Mouse (Mus musculus): ENCODE measurements around the gene Mvd. TPM values are rescaled to one million over a fixed set of nuclear protein-coding genes. Genes with fewer than 3 reads are reported as not detected.

The Mvd gene
- polyA plus RNA-seq, 1 experiment from 2014 or later = 18.7 TPM

GRCm38 (mm10) chr8:122459990-122460389 lies 16.8 kb upstream of the Mvd start:
- peak overlapping the region; percentile 22; the same call in 1 of the 2 replicates for H3K4me3 ChIP-seq (ENCODE audit: low read depth, low read length)
- TF ChIP-seq CTCF (IDR thresholded peaks at IDR 0.05; ENCODE audit: low read depth) = no peak
- H3K27me3 ChIP-seq (replicated peaks; ENCODE audit: control insufficient read depth, insufficient read depth, low read length) = peaks cover 10% of the 10 kb centered on the region; the same call in 1 of the 2 replicates
- H3K4me2 ChIP-seq (replicated peaks; ENCODE audit: low read depth) = peak overlapping the region; percentile 68
- H3K9ac ChIP-seq (ENCODE audit: low read depth, low read length) = no peak overlapping the region
- no peaks in the 10 kb centered on the region for H3K9me3 ChIP-seq (ENCODE audit: control insufficient read depth)
- no peaks in the 10 kb centered on the region for H3K36me3 ChIP-seq (ENCODE audit: control insufficient read depth, insufficient read depth)
- ATAC-seq = no peak
- peaks cover 2% of the 10 kb centered on the region; the same call in 1 of the 2 replicates for H3K4me1 ChIP-seq (replicated peaks; ENCODE audit: control insufficient read depth, insufficient read depth, low read length)
- WGBS = 32% methylated on average over 7 of the region's 7 CpGs
- no peak overlapping the region for H3K27ac ChIP-seq (ENCODE audit: low read depth, low read length)

DNA sequence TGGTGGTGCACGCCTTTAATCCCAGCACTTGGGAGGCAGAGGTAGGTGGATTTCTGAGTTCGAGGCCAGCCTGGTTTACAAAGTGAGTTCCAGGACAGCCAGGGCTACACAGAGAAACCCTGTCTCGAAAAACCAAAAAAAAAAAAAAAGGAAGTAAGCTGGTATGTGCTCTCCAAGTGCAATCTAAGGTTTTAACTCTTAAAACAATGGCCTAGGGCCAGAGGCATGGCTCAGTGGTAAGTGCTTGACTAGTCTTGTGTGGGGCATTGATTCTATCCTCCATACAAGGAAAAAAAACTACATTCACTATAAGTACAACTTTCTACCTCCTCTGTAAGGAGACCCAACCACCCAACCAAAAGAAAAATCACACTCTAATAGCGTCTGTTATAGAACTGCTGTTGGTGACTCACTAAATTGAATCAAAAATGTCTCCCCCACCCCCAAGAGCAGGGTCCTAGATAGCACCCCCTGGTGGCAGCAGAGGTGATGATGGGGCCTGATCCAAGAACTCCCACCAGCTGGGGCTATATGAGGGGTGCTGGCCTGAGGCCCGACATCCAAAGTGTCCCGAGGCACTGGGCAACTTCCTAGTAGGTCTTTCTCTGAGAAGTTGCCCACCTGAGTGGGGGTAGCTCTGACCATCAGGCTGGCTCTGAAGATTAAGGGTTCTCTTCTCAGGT lies 16.1 kb upstream of the Mvd start:
- H3K9me3 ChIP-seq (ENCODE audit: control insufficient read depth) = no peaks in the 10 kb centered on the region
- ATAC-seq = no peak
- no peak overlapping the region for H3K4me3 ChIP-seq (ENCODE audit: low read depth, low read length)
- H3K4me1 ChIP-seq (replicated peaks; ENCODE audit: control insufficient read depth, insufficient read depth, low read length) = peaks cover 2% of the 10 kb centered on the region; the same call in 1 of the 2 replicates
- TF ChIP-seq CTCF (IDR thresholded peaks at IDR 0.05; ENCODE audit: low read depth) = peak; percentile 59
- no peaks in the 10 kb centered on the region for H3K36me3 ChIP-seq (ENCODE audit: control insufficient read depth, insufficient read depth)
- H3K4me2 ChIP-seq (replicated peaks; ENCODE audit: low read depth) = no peak overlapping the region
- WGBS = 72% methylated on average over 6 of the region's 6 CpGs
- peaks cover 10% of the 10 kb centered on the region; the same call in 1 of the 2 replicates for H3K27me3 ChIP-seq (replicated peaks; ENCODE audit: control insufficient read depth, insufficient read depth, low read length)
- no peak overlapping the region for H3K9ac ChIP-seq (ENCODE audit: low read depth, low read length)
- H3K27ac ChIP-seq (ENCODE audit: low read depth, low read length) = no peak overlapping the region

- Histone ChIP-seq H3K4me3 (ENCODE audit: low read depth, low read length) (no peak overlapping the region), H3K4me2 (replicated peaks; ENCODE audit: low read depth) (no peak overlapping the region), H3K9ac (ENCODE audit: low read depth, low read length) (no peak overlapping the region), H3K4me1 (replicated peaks; ENCODE audit: control insufficient read depth, insufficient read depth, low read length) (peaks cover 2% of the 10 kb centered on the region; the same call in 1 of the 2 replicates), H3K9me3 (ENCODE audit: control insufficient read depth) (no peaks in the 10 kb centered on the region), H3K27ac (ENCODE audit: low read depth, low read length) (no peak overlapping the region), H3K27me3 (replicated peaks; ENCODE audit: control insufficient read depth, insufficient read depth, low read length) (peaks cover 10% of the 10 kb centered on the region; the same call in 1 of the 2 replicates), H3K36me3 (ENCODE audit: control insufficient read depth, insufficient read depth) (no peaks in the 10 kb centered on the region)
- no peak for ATAC-seq
- 74% methylated on average over 11 of the region's 11 CpGs for WGBS
- no peak for TF ChIP-seq CTCF (IDR thresholded peaks at IDR 0.05; ENCODE audit: low read depth)
Measured at GRCm38 (mm10) chr8:122457171-122457570, 13.9 kb upstream of the Mvd start.

DNA sequence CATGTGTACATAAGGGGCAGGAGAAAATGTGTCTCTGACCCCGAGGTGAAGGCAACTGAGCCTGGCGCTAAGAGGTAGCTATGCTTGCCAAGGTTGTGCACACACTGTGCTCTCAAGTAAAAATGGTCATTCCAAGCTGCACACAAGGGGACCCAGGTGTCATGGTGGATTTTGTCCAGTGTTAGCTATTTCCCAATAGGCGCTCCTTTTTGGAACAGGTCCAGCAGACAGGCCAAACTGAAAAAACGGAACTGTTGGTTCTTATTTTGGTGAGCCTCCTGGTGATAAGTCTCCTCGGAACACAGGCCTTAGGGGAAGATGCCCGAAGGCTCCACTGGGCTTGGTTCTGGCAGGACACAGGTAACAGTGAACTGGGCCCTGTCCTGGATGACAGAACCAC lies 11.2 kb upstream of the Mvd start:
- Histone ChIP-seq H3K4me2 (replicated peaks; ENCODE audit: low read depth) (no peak overlapping the region), H3K9ac (ENCODE audit: low read depth, low read length) (no peak overlapping the region), H3K4me3 (ENCODE audit: low read depth, low read length) (no peak overlapping the region), H3K9me3 (ENCODE audit: control insufficient read depth) (no peaks in the 10 kb centered on the region), H3K27ac (ENCODE audit: low read depth, low read length) (no peak overlapping the region), H3K4me1 (replicated peaks; ENCODE audit: control insufficient read depth, insufficient read depth, low read length) (no peaks in the 10 kb centered on the region), H3K36me3 (ENCODE audit: control insufficient read depth, insufficient read depth) (no peaks in the 10 kb centered on the region), H3K27me3 (replicated peaks; ENCODE audit: control insufficient read depth, insufficient read depth, low read length) (peaks cover 3% of the 10 kb centered on the region; the same call in 1 of the 2 replicates)
- ATAC-seq = no peak
- WGBS = 80% methylated on average over 6 of the region's 6 CpGs
- no peak for TF ChIP-seq CTCF (IDR thresholded peaks at IDR 0.05; ENCODE audit: low read depth)

DNA sequence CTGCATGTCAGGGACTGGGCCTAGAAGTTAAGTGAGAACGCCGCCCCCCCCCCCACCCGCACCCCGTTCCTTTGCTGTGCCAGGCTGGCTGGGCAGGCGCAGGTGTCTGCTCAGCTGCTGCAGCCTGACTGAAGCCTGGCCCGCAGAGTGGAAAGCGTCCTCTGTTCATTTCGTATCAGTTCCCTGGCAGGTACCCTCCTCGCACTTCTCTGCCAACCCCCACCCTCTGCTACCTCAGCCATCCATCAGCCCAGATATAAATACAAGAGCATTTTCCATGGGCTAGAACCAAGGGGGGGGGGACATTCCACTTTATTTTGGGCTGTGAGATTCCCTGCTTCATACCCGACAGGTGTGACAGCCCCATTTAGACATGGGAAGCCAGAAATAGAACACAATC lies 8.9 kb upstream of the Mvd start:
- Histone ChIP-seq H3K9me3 (ENCODE audit: control insufficient read depth) (no peaks in the 10 kb centered on the region), H3K36me3 (ENCODE audit: control insufficient read depth, insufficient read depth) (no peaks in the 10 kb centered on the region), H3K27ac (ENCODE audit: low read depth, low read length) (no peak overlapping the region), H3K4me3 (ENCODE audit: low read depth, low read length) (no peak overlapping the region), H3K4me2 (replicated peaks; ENCODE audit: low read depth) (no peak overlapping the region), H3K9ac (ENCODE audit: low read depth, low read length) (no peak overlapping the region), H3K4me1 (replicated peaks; ENCODE audit: control insufficient read depth, insufficient read depth, low read length) (no peaks in the 10 kb centered on the region), H3K27me3 (replicated peaks; ENCODE audit: control insufficient read depth, insufficient read depth, low read length) (no peaks in the 10 kb centered on the region)
- ATAC-seq = no peak
- no peak for TF ChIP-seq CTCF (IDR thresholded peaks at IDR 0.05; ENCODE audit: low read depth)
- 81% methylated on average over 10 of the region's 10 CpGs for WGBS

- no peak for ATAC-seq
- Histone ChIP-seq H3K27me3 (replicated peaks; ENCODE audit: control insufficient read depth, insufficient read depth, low read length) (no peaks in the 10 kb centered on the region), H3K36me3 (ENCODE audit: control insufficient read depth, insufficient read depth) (no peaks in the 10 kb centered on the region), H3K4me2 (replicated peaks; ENCODE audit: low read depth) (no peak overlapping the region), H3K27ac (ENCODE audit: low read depth, low read length) (no peak overlapping the region), H3K4me1 (replicated peaks; ENCODE audit: control insufficient read depth, insufficient read depth, low read length) (no peaks in the 10 kb centered on the region), H3K9ac (ENCODE audit: low read depth, low read length) (no peak overlapping the region), H3K9me3 (ENCODE audit: control insufficient read depth) (no peaks in the 10 kb centered on the region), H3K4me3 (ENCODE audit: low read depth, low read length) (no peak overlapping the region)
- TF ChIP-seq CTCF (IDR thresholded peaks at IDR 0.05; ENCODE audit: low read depth) = no peak
- WGBS = 46% methylated on average over 7 of the region's 7 CpGs
Measured at GRCm38 (mm10) chr8:122451161-122451703, 8.0 kb upstream of the Mvd start.
